Mouse (Mus musculus): ENCODE results near the gene Smc1a.

DNA sequence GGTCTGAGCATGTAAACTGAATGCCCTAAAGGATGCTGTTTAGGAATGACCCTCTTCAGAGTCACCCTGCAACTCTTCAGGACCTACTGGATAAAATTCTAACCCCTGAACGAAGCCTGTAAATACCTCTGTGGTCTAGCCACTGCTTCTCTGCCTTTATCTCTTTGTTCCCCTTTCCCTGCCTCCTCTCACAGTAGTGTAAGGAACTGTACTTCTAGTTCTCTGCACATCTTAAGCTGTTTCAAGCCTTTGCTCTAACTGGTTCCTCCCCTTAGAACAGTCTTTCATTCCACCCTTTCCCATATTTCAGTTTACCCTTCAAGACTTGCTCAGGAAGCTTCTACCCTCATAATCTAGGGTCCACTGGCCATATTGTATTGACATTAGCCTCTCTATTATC lies 8.4 kb upstream of the Smc1a start:
- TF ChIP-seq CTCF (conservative IDR thresholded peaks at IDR 0.05; ENCODE audit: insufficient read depth, insufficient read length, low read depth, low read length) (no peak), POLR2A (IDR thresholded peaks at IDR 0.05; ENCODE audit: low read depth, low read length) (no peak)
